Mouse (Mus musculus) ES-Bruce4 (cell line): ENCODE data around the gene Slu7.

Source experiments
- CTCF ChIP-seq: IDR thresholded peaks from one replicate; pipeline ENCODE4 v1.8.1; 2011; ENCODE audit warnings: low read depth, low read length
- EP300 ChIP-seq: IDR thresholded peaks from 2 replicates; pipeline ENCODE4 v1.6.1; 2011; ENCODE audit warnings: low read depth, low read length; ENCODE audit not compliant: insufficient read depth
- POLR2A ChIP-seq: IDR thresholded peaks from one replicate; pipeline ENCODE4 v1.8.1; 2011; ENCODE audit warnings: low read length; ENCODE audit not compliant: insufficient read depth

- TF ChIP-seq CTCF (no peak), POLR2A (no peak), EP300 (no peak)
These were observed 38.2 kb upstream of the Slu7 start for GRCm38 (mm10) chr11:43395073-43395948.
